Mouse (Mus musculus): ENCODE measurements at regions not wholly inside any gene's neighbourhood (a gene's known extent, or its start where the extent isn't known, plus 50 kb on each side); places are given as distances from the start of the nearest gene placed in this dataset.

GRCm38 (mm10) chr14:54185265-54185830 is 68.6 kb downstream of the Dad1 start:
- no peaks in the 10 kb centered on the region for H3K4me1 ChIP-seq (ENCODE audit: control insufficient read depth, insufficient read depth, low read length)

GRCm38 (mm10) chr14:54183873-54184272 is 70.0 kb downstream of the Dad1 start:
- 59% methylated on average over 3 of the region's 3 CpGs for WGBS
- no peaks in the 10 kb centered on the region for H3K36me3 ChIP-seq (ENCODE audit: control insufficient read depth, insufficient read depth, low read length)
- DNase-seq (ENCODE audit: low spot score) (no peak), ATAC-seq (no peak)
- H3K27ac ChIP-seq (ENCODE audit: low read depth, low read length) = no peak overlapping the region
- no peak overlapping the region for H3K9ac ChIP-seq (ENCODE audit: low read length)
- H3K4me2 ChIP-seq (ENCODE audit: low read length) = no peak overlapping the region
- H3K4me1 ChIP-seq (ENCODE audit: control insufficient read depth, insufficient read depth, low read length) = no peaks in the 10 kb centered on the region
- no peak overlapping the region for H3K4me3 ChIP-seq (ENCODE audit: low read depth, low read length)
- no peaks in the 10 kb centered on the region for H3K9me3 ChIP-seq (replicated peaks; ENCODE audit: control insufficient read depth, low read length)
- H3K27me3 ChIP-seq (replicated peaks; ENCODE audit: control insufficient read depth, insufficient read depth, low read length) = no peaks in the 10 kb centered on the region

More at GRCm38 (mm10) chr14:54185265-54185830, 68.6 kb downstream of the Dad1 start:
- DNase-seq (ENCODE audit: low spot score) (no peak), ATAC-seq (no peak)
- Histone ChIP-seq H3K27ac (ENCODE audit: low read depth, low read length) (no peak overlapping the region), H3K9me3 (replicated peaks; ENCODE audit: control insufficient read depth, low read length) (no peaks in the 10 kb centered on the region), H3K4me3 (ENCODE audit: low read depth, low read length) (no peak overlapping the region), H3K4me2 (ENCODE audit: low read length) (no peak overlapping the region), H3K36me3 (ENCODE audit: control insufficient read depth, insufficient read depth, low read length) (no peaks in the 10 kb centered on the region), H3K9ac (ENCODE audit: low read length) (no peak overlapping the region), H3K27me3 (replicated peaks; ENCODE audit: control insufficient read depth, insufficient read depth, low read length) (no peaks in the 10 kb centered on the region)
- WGBS = 24% methylated on average over 6 of the region's 6 CpGs

GRCm38 (mm10) chr14:54182838-54183237 is 71.1 kb downstream of the Dad1 start:
- DNase-seq (ENCODE audit: low spot score) (peak; percentile 55), ATAC-seq (peak; percentile 32; the same call in 1 of the 2 replicates)
- 42% methylated on average over 10 of the region's 10 CpGs for WGBS
- no peaks in the 10 kb centered on the region for H3K36me3 ChIP-seq (ENCODE audit: control insufficient read depth, insufficient read depth, low read length)
- no peaks in the 10 kb centered on the region for H3K9me3 ChIP-seq (replicated peaks; ENCODE audit: control insufficient read depth, low read length)
- no peak overlapping the region for H3K4me3 ChIP-seq (ENCODE audit: low read depth, low read length)
- no peak overlapping the region for H3K9ac ChIP-seq (ENCODE audit: low read length)
- no peak overlapping the region for H3K4me2 ChIP-seq (ENCODE audit: low read length)
- 0 out of 2 replicates have a peak overlapping the region, but pooled peaks have one; percentile 10 for H3K27ac ChIP-seq (ENCODE audit: low read depth, low read length)
- H3K27me3 ChIP-seq (replicated peaks; ENCODE audit: control insufficient read depth, insufficient read depth, low read length) = no peaks in the 10 kb centered on the region
- no peaks in the 10 kb centered on the region for H3K4me1 ChIP-seq (ENCODE audit: control insufficient read depth, insufficient read depth, low read length)

- H3K4me1 ChIP-seq (ENCODE audit: control insufficient read depth, insufficient read depth, low read length) = no peaks in the 10 kb centered on the region; the same call in 1 of the 2 replicates
- 94% methylated on average over 3 of the region's 3 CpGs for WGBS
- H3K27ac ChIP-seq (ENCODE audit: low read depth, low read length) = no peak overlapping the region
These were observed 72.6 kb downstream of the Dad1 start for GRCm38 (mm10) chr14:54181306-54181705.

GRCm38 (mm10) chr14:54180754-54181153 is 73.2 kb downstream of the Dad1 start:
- no peaks in the 10 kb centered on the region; the same call in 1 of the 2 replicates for H3K4me1 ChIP-seq (ENCODE audit: control insufficient read depth, insufficient read depth, low read length)
- no peak overlapping the region for H3K27ac ChIP-seq (ENCODE audit: low read depth, low read length)
- H3K9ac ChIP-seq (ENCODE audit: low read length) = no peak overlapping the region
- no peaks in the 10 kb centered on the region for H3K9me3 ChIP-seq (replicated peaks; ENCODE audit: control insufficient read depth, low read length)
- 92% methylated on average over 3 of the region's 3 CpGs for WGBS
- H3K4me3 ChIP-seq (ENCODE audit: low read depth, low read length) = no peak overlapping the region
- no peak overlapping the region for H3K4me2 ChIP-seq (ENCODE audit: low read length)
- H3K36me3 ChIP-seq (ENCODE audit: control insufficient read depth, insufficient read depth, low read length) = no peaks in the 10 kb centered on the region
- DNase-seq (ENCODE audit: low spot score) (no peak), ATAC-seq (no peak)
- no peaks in the 10 kb centered on the region for H3K27me3 ChIP-seq (replicated peaks; ENCODE audit: control insufficient read depth, insufficient read depth, low read length)

More at GRCm38 (mm10) chr14:54181306-54181705, 72.6 kb downstream of the Dad1 start:
- Histone ChIP-seq H3K27me3 (replicated peaks; ENCODE audit: control insufficient read depth, insufficient read depth, low read length) (no peaks in the 10 kb centered on the region), H3K4me3 (ENCODE audit: low read depth, low read length) (no peak overlapping the region), H3K9me3 (replicated peaks; ENCODE audit: control insufficient read depth, low read length) (no peaks in the 10 kb centered on the region), H3K36me3 (ENCODE audit: control insufficient read depth, insufficient read depth, low read length) (no peaks in the 10 kb centered on the region), H3K4me2 (ENCODE audit: low read length) (no peak overlapping the region), H3K9ac (ENCODE audit: low read length) (no peak overlapping the region)
- ATAC-seq (no peak), DNase-seq (ENCODE audit: low spot score) (no peak)

- no peaks in the 10 kb centered on the region; the same call in 1 of the 2 replicates for H3K4me1 ChIP-seq (ENCODE audit: control insufficient read depth, insufficient read depth, low read length)
- no peak overlapping the region for H3K4me3 ChIP-seq (ENCODE audit: low read depth, low read length)
- no peak overlapping the region for H3K9ac ChIP-seq (ENCODE audit: low read length)
- H3K27ac ChIP-seq (ENCODE audit: low read depth, low read length) = no peak overlapping the region
- no peaks in the 10 kb centered on the region for H3K9me3 ChIP-seq (replicated peaks; ENCODE audit: control insufficient read depth, low read length)
- H3K27me3 ChIP-seq (replicated peaks; ENCODE audit: control insufficient read depth, insufficient read depth, low read length) = no peaks in the 10 kb centered on the region
- WGBS = 52% methylated on average over 3 of the region's 3 CpGs
- H3K36me3 ChIP-seq (ENCODE audit: control insufficient read depth, insufficient read depth, low read length) = no peaks in the 10 kb centered on the region
- DNase-seq (ENCODE audit: low spot score) (no peak), ATAC-seq (no peak)
- no peak overlapping the region for H3K4me2 ChIP-seq (ENCODE audit: low read length)
These were observed 73.6 kb downstream of the Dad1 start for GRCm38 (mm10) chr14:54180271-54180670.

- Histone ChIP-seq H3K9ac (ENCODE audit: low read length) (no peak overlapping the region), H3K4me1 (ENCODE audit: control insufficient read depth, insufficient read depth, low read length) (no peaks in the 10 kb centered on the region; the same call in 1 of the 2 replicates), H3K36me3 (ENCODE audit: control insufficient read depth, insufficient read depth, low read length) (no peaks in the 10 kb centered on the region), H3K27me3 (replicated peaks; ENCODE audit: control insufficient read depth, insufficient read depth, low read length) (no peaks in the 10 kb centered on the region), H3K27ac (ENCODE audit: low read depth, low read length) (no peak overlapping the region), H3K9me3 (replicated peaks; ENCODE audit: control insufficient read depth, low read length) (no peaks in the 10 kb centered on the region), H3K4me2 (ENCODE audit: low read length) (no peak overlapping the region), H3K4me3 (ENCODE audit: low read depth, low read length) (no peak overlapping the region)
- WGBS = 95% methylated on average over 3 of the region's 3 CpGs
- DNase-seq (ENCODE audit: low spot score) (no peak), ATAC-seq (no peak)
These were observed 75.0 kb downstream of the Dad1 start for GRCm38 (mm10) chr14:54178856-54179255.

- Histone ChIP-seq H3K4me3 (ENCODE audit: low read depth, low read length) (no peak overlapping the region), H3K9ac (ENCODE audit: low read length) (no peak overlapping the region), H3K27ac (ENCODE audit: low read depth, low read length) (no peak overlapping the region), H3K4me1 (ENCODE audit: control insufficient read depth, insufficient read depth, low read length) (no peaks in the 10 kb centered on the region; the same call in 1 of the 2 replicates), H3K36me3 (ENCODE audit: control insufficient read depth, insufficient read depth, low read length) (no peaks in the 10 kb centered on the region), H3K4me2 (ENCODE audit: low read length) (no peak overlapping the region), H3K9me3 (replicated peaks; ENCODE audit: control insufficient read depth, low read length) (no peaks in the 10 kb centered on the region), H3K27me3 (replicated peaks; ENCODE audit: control insufficient read depth, insufficient read depth, low read length) (no peaks in the 10 kb centered on the region)
- no peak for DNase-seq (ENCODE audit: low spot score)
- no peak for ATAC-seq
- WGBS = 54% methylated on average over 14 of the region's 14 CpGs
These were observed 77.4 kb downstream of the Dad1 start for GRCm38 (mm10) chr14:54176469-54176868.

GRCm38 (mm10) chr14:54175476-54175875 is 78.4 kb downstream of the Dad1 start:
- Histone ChIP-seq H3K27me3 (replicated peaks; ENCODE audit: control insufficient read depth, insufficient read depth, low read length) (no peaks in the 10 kb centered on the region), H3K36me3 (ENCODE audit: control insufficient read depth, insufficient read depth, low read length) (no peaks in the 10 kb centered on the region), H3K4me3 (ENCODE audit: low read depth, low read length) (no peak overlapping the region), H3K27ac (ENCODE audit: low read depth, low read length) (no peak overlapping the region), H3K4me1 (ENCODE audit: control insufficient read depth, insufficient read depth, low read length) (no peaks in the 10 kb centered on the region; the same call in 1 of the 2 replicates), H3K4me2 (ENCODE audit: low read length) (no peak overlapping the region), H3K9ac (ENCODE audit: low read length) (no peak overlapping the region), H3K9me3 (replicated peaks; ENCODE audit: control insufficient read depth, low read length) (no peaks in the 10 kb centered on the region)
- no peak for DNase-seq (ENCODE audit: low spot score)
- 78% methylated on average over 5 of the region's 5 CpGs for WGBS
- no peak for ATAC-seq

Data from forebrain, embryonic 14.5 days (tissue).